Mouse (Mus musculus) cerebellum, adult 11-12 months (tissue): ENCODE measurements around the gene Map3k15.
A peak's percentile ranks its signal among the peaks of the same experiment; 100 is the strongest.

Experiments used
- DNase-seq: peaks from one replicate; pipeline ENCODE4 v3.0.0; 2022

Map3k15 gene

DNA sequence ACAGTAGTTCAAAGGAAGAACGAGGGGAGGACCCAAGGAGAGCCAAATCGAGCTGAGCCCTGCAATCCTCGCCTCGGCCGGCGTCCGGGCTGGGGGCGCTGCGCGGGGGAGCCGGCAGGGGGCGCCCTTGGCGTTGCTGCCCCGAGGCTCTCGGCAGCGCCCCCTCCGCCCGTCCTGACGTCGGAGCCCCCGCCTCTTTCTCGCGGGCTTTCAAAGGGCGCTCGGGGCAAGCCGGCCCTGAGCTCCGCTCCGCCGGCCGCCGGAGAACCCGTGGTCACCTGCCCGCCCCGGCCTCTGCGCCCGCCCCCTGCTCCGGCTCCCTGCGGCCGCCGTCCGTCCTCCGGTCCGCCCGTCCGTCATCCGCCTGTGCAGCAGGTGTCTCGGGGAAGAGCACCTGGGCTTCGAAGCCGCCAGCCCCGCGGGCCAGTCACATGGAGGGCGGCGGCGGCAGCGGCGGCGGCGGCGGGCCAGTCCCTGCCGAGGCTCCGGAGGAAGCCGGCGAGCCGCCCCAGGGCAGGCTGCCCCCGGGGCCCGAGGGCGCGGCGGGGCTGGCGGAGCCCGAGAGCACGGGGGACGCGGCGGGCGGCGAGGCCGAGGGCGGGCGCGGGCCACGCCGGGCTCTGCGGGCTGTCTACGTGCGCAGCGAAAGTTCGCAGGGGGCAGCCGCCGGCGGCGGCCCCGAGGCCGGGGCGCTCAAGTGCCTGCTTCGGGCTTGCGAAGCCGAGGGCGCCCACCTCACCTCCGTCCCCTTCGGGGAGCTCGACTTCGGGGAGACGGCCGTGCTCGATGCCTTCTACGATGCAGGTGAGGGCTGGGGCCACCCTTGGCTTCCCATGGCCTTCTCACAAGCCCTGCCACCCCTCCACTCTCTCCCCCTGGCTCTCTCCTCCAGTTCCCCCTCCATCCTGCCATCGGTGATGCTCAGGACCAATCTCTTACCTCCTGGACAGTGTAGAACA is at the start of gene Map3k15:
Map3k15 (plus strand) TSS at position 432 of the 959 bp plus-strand sequence.
- no peak for DNase-seq

DNA sequence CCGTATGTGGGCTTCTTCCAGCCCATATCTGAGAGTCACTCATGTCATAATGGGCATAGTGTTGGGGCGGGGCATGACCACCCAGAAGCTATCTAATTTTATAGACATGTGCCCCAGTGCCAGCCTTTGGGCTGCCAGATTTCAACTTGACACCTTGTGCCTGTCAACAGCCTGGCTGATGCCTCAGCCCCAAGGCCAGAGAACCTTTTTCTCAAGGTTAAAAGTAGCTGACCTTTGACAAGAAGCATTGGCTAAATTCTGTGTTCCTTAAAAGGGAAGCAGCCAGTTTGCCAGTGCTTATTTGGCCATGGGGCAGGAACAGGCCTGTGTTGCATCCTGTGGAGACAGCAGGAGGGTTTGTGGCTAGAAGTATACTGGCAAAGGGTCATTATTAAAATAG is 45.7 kb upstream of the Map3k15 start:
- DNase-seq = no peak

DNA sequence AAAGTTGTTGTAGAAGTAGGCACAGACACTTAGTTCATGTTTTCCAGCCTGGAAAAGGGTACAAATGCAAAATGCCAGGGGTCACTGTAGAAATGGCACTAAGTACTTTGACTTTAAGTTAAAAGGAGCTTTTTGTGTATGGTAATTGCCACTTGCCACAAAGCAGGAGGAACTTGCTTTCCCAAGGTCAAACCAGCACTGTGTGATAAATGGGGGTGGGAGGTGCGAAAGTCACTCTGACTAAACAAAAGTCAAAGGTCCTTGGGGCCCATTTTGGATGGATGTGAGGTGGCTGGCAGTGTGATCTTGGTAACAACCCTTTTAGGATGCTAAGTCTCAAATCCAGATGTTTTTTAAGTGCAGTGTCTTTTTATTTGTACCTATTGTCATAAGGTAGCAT is 44.6 kb upstream of the Map3k15 start:
- DNase-seq = no peak

DNA sequence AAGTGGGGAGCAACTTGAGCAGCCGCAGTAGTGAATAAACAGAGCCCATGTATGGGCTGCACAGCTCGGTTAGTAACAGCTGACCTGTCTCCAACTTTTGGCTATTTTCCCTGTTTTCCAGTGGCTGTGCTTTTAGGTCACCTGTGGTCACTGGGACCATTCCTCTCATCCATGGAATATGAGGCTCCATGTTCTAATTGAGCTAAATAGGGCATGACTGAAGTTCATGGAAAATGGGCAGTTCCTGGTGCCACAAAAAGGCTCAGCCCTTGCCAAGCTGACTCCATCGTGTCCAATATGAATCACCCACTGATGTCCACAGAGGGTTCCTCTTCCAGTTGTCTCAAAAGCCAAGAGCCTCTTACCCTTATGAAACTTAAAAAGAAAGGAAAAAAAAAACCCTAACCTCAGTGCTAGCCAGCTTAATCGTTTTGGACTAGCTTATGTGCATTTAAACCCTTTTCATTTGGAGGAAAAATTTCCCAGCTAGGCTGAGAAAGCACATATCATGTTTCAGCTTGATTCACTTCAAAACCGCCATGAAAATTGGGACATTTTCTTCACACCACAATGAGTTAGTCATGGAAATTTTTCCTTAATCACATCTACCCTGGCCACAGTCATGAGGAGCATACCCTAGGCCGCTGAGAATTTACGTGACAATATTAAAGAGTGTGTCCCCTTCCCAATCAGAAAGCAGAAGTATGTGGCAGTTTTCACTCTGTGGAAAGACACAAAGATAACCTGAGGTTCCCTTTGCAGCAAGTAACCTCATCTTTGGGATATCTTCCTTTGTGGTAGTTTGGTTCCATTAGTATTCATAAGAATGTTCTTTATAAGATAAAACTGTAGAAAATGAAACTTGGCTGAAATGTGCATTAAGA is 34.4 kb upstream of the Map3k15 start:
- DNase-seq = no peak

DNA sequence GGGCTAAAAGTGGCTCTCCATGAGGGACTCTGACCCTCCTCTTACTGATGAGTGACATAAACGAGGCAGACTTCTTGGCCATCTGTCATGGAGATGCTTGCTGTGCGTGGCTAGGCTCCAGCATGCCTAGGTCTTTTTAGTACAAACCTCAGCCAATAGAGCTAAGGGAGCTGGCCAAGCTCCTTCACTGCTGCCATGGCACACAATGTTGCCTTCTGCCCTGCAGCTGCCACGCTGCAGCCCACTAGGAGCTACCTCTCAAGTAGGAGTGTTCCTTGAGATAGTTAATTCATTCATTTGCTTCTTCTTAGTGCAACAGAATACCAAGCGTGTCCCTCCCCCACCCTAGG is 33.8 kb upstream of the Map3k15 start:
- peak; percentile 72 for DNase-seq

DNA sequence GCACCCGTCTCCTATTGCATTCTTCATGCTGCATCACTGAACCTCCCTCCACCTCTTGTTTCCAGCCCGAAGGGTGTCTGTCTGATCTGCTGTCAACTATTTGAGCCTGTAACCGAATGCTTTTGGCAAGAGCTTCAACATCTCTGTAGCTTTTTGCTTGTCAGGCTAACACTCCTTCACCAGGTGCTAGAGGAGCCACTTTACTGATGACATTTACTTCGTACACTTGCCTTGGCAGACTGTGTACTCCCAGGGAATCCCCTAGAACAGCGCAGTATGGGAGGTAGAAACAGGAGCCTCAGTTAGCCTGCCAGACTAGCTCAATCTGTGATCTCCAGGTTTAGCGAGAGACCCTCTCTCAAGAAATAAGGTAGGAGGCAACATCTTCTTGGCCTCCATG is 32.8 kb upstream of the Map3k15 start:
- no peak for DNase-seq

DNA sequence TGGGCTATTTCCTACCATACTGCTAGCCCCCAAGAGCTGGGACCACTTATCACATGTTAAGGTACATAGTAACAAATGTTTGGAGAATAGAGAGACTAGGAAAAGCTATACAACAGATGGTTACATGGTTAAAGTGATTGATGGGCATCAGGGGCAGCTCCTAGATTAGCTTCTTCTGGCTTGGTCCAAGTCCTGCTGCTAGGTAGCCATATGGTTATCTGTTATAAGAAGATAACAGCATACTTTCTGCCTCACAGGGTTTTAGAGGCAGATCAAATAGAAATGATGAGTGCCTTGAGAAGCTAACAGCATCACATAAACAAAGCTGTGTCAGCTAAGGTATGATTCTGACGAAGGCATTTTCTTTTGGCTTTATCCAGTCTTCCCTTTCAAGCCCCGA is 26.8 kb upstream of the Map3k15 start:
- DNase-seq = no peak

DNA sequence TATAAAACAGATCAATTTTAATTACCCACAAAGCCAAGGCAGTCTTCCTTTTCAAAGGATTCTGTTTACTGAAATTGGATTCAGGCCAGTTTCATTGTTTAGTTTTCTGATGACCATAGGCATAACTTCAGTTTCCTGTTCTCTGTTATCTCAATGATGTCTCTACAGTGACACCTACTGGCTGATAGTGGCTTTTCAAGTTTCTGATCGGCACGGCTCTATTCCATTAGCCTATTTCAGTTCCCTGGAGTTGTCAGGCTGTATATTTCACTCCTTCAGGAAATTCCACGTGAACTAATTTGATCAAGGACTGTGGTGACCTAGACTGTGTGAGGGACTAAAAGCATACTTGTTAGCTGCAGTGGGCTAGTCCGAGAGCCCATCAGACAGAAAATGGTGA is 25.0 kb upstream of the Map3k15 start:
- peak; percentile 29 for DNase-seq

DNA sequence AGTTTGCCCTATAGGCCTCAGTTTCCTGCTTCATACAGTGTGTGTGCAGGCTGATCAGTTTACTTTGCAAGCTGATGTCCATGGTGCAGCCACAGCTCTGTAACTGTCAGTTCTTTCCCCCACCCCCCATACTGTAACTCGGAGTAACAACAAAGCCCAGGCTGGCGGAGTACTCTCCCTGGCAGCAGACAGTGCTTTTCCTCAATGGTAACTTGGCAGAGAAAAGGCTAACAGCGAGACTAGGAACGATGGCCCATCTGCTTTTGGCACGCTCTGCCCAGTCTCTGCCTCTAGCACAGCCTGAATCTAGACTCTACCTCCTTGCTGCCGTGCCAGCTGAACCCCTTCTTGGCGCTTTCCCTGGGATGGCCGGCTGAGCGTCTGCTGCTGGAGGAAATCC is 24.3 kb upstream of the Map3k15 start:
- peak; percentile 88 for DNase-seq

DNA sequence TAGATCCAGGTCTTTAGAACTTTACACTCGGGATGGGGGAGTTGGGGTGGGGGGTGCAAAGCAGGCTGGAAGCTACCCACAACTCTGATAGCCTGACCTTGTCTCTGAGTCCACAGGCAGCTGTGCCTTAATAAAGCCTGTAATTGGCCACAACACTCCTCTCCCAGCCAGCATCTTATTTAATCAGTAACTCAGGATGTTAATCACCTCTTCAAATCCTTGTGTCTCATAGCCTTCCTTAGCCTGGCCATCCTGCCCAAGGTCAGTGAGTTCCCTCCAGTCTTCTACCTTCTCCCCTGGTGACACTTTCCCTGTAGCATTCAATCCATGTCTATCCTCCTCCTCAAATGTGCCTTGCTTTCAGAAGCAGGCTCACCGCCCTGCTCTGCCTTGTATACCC is 19.2 kb upstream of the Map3k15 start:
- DNase-seq = no peak

DNA sequence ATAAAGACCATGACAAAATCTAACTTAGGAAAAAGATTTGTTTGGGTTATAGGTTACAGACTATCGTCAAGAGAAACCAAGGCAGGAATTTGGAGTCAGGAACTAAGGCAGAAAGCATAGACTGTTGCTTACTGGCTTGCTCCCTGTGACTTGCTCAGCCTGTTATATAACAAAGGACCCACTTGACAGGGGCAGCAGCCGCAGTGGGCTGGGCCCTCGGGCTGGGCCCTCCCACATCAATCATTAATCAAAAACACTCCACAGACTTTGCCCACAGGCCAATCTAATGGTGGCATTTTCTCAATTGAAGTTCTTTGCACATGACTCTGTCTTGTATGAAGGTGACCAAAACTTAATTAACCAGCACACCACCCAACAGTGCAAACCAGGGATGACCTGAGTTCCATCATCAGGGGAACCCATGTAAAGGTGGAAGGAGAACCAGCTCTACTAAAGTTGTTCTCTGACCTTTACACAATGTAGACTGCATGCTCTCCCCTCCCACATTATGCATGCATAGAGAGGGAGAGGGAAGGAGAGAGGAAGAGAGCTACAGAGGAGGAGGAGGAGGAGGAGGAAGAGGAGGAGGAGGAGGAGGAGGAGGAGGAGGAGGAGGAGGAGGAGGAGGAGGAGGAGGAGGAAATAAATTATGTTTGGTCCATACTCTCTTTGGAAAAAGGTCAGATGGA is 17.0 kb upstream of the Map3k15 start:
- DNase-seq = no peak

DNA sequence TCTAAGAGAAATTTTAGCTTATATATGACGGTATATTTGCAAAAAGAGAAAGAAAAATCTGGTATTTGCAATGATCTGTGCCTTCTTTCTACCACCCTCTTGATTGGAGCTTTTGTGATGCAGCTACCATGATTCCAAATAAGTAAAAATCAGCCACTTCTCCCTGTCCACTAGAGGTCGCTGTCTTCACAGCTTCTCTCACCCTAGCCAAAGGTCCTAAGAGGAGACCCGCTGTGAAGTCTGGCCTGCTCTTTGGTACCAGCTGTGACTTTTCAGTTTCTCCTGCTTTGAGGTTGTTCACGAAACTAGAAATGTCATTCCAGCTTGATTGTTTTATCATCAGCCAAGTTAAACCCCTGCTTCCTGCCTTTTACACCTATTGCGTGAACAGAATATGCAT is 14.5 kb upstream of the Map3k15 start:
- DNase-seq = no peak

DNA sequence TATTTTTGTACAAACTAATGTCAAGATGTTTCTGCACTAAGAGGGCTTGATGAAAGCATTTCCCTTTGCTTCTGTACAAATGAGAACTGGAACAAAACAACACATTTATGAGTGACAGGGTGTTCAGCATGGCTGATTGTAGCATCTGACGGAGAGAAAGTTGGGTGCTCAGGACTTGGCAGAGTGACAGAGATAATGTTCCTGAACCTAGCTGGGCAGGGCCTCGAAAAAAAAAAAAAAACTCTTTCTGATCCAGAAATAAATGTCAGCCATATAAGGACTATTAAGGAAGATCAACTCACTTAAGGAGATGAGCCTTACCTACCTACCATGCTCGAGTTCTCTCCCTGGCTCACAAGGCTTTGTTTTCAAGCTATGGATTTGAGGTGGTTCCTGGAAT is 12.0 kb upstream of the Map3k15 start:
- DNase-seq = no peak

DNA sequence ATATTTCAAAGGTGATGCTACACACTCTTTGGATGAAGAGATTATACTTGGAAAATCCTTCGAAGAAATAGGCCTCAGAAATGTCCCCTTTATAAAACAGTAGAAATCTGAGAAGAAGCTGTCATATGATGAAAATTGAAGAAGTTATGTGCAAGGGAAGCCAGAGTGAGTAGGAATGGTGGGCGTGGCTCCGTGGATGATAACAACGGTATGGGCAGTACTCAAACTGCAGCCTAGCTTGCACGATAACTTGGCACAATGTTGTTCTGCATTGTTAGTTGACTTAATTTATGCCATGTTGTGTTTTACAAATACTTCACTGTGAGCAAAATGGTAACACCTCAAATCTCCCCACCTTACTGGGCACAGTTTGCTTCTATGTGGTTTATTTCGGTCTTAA is 7.6 kb downstream of the Map3k15 start:
- DNase-seq = no peak

DNA sequence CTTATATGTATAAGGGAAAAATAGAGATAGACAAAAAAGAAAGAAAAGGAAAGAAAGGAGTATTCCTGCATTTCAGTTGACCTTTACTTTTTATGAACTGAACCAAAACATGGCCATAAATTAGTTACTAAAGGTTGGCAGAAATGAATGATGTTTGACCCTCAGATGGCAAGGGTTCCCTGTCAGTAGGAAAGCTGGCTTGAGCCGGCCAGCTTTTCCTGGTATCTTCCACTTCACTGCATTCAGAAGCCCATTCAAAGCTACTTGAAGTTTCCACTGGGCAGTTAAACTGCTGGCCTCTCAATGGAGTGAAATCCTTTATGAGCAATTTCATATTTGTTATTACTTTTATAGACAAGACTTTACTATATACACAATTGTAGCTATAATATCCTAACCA is 65.1 kb downstream of the Map3k15 start:
- DNase-seq = no peak

DNA sequence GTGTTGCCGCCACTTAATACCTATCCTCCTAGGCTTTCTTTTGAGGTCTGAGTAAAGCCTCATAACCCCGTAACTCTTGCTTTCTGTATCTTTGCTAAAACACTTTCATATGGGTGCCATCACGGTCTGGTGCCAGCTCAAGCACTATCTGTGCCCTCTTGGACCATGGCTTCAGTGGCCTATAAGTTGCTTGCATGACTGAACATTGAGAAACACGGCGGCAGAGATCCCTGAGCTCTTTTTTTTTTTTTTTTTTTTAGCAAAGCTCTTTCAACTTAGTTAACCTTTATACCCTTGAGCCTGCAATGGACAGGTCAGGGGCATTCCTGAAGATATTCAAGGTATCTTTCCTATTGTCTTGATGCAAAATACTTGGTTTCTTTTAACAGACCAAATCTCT is 66.4 kb downstream of the Map3k15 start:
- DNase-seq = no peak

DNA sequence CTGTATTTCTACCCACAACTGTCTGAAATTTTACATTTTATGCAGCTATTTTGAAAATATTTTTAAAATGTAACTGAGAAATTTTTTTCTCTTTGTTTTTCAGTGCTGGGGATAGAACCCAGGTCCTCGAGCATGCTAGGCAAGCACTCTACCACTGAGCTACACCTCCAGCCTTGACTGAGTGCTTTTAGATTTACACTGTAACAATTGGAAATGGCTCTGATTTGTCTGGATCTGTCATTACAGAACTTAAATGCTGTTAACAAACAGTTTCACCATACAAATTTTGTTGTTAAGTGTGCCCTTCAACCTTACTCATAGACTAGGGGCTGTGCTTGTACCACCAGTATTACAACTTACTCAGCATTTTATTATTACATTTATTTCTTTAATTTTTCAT is 103.7 kb downstream of the Map3k15 start:
- no peak for DNase-seq

DNA sequence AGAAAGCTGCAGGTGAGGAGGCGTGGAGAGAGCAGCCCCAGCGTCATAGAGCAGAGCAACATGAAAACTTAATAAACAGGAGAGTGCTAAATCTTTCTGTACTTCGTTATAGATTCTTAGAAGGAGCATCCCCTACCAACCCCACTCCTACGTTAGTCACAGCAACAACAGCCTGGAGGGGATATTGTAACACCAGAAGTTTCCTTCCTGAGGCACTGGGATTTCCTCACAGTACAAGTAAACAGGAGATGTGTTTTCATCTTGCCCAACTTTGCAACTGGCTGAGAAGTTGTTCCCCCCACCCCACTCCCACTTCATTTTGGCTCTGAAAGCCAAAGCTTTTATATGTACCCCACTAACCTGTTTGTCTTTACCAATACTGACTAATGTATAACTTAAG is 119.6 kb downstream of the Map3k15 start:
- no peak for DNase-seq

DNA sequence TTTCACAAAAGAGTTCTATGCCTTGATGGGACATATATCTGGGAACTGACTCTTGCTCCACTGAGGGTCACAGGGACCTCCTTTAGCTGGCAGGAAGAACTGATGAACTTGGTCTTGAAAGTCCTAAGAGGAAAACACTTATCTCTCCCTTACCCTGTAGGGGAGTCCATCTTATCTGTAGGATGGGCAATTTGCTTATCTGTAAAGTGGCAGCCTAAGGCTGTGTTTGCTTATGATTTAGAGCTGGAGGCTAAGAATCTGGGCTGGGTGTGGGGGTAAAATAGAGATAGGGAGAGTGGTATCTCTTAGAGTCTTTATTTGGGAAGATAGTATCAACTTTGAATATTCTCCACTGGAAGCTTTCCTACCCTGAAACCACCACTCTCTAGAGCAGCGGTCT is 125.5 kb downstream of the Map3k15 start:
- no peak for DNase-seq

DNA sequence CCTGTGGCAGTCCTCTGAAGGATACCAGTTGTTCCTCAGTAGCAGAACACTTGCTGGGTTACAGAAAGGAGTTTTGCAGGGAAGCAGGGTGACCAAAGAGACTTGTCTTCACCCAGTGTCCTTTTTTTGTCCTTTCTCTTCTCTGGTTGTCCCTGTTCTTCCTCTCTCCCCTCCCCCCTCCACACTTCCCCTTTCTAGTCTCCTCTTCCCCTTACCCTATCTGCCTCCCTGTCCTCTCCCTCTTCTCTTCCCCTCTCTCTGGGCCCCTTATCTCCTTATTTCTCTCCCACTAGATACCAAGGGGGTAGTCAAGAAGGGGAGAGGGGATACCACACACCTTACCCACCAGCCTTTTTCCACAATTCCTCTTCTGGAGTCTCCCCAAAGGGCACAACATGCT is 127.8 kb downstream of the Map3k15 start:
- DNase-seq = no peak

DNA sequence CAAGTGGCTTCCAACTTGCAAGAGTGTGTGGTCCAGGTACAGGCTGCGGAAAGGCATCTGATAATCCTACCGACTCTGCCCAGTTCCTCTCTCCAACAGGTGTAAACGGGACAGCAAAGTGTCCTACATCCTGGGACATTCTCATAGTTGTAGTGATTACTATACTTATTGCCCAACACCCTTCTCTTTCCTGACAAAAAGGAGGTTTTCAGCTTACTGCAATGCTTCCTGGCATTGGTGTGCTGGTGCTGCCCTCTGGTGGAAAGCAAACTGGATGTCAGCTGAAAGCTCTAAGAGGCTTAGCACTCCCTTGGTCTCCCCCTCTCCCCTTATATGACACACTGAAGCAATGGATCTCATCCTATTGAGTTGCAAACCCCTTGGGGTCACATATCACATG is 128.4 kb downstream of the Map3k15 start:
- DNase-seq = no peak

DNA sequence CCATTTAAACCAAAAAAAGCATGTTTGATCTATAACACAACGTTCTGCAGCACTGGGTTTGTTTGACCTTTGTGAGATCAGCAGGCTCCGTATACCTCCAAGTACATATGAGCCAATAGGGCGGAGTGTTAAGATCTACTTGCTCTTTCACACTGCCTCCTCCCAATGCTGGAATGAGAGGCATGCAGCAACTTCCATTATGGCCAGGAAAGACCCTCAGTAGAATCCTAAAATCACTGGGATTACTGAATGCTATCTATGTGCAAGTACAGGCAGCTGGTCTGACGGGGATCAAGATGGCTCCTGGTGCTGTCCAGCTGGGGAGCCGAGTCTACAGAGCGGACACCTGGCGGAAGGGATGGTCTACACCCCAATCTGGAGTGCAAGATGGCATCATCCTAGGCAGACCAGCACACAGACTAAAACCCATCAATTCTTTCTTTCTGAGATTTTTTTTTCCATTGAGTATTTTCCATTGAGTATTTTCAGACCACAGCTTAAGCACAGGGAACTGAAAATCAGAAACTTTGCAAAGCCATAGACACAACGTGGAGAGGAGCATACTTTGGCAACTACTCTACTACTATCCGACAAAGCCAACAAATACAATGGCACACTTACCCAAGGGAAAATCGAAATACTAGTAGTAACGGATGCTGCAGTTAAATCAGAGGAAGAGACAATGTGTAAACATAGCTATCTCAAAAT is 146.1 kb downstream of the Map3k15 start:
- no peak for DNase-seq

DNA sequence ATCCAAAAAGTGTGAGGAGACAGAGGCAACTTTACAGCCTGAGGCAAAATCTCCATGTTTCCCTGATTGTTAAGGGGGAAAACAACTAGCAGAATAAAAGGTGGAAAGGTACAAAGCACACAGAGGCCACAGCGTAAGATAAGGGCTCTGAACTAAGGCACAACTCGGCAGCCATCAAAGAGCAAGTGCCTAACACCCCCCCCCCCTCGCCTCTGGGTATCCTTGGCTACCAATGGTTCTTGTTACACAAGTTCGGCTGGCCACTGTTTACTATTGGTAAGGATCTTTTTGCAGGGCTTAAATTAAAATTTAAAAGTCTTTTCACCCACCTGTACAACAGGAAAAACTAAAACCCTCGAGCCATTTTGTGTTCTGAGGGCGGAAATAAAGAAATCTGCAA is 147.5 kb downstream of the Map3k15 start:
- no peak for DNase-seq
